Mouse (Mus musculus) Muller cell, postnatal 12 days (primary cell): ENCODE measurements around the gene Pga5.

ENCODE experiments used
- DNase-seq: peaks from one replicate; pipeline ENCODE4 v3.0.0-alpha.2; 2015; ENCODE audit errors: inconsistent ontology term

The Pga5 gene

GRCm38 (mm10) chr19:10677915-10678771 is at the start of gene Pga5:
Gene Pga5 (minus strand): TSS chr19:10678071.
- peak; percentile 79 for DNase-seq

- no peak for DNase-seq
Observed at GRCm38 (mm10) chr19:10724629-10725363, 46.9 kb upstream of the Pga5 start.

- no peak for DNase-seq
Observed at GRCm38 (mm10) chr19:10723649-10724048, 45.8 kb upstream of the Pga5 start.

GRCm38 (mm10) chr19:10723084-10723483 is 45.2 kb upstream of the Pga5 start:
- DNase-seq = no peak

GRCm38 (mm10) chr19:10721064-10721463 is 43.2 kb upstream of the Pga5 start:
- DNase-seq = no peak

GRCm38 (mm10) chr19:10720524-10720923 is 42.7 kb upstream of the Pga5 start:
- DNase-seq = no peak

GRCm38 (mm10) chr19:10719751-10720150 is 41.9 kb upstream of the Pga5 start:
- no peak for DNase-seq

GRCm38 (mm10) chr19:10718251-10718775 is 40.4 kb upstream of the Pga5 start:
- DNase-seq = no peak

GRCm38 (mm10) chr19:10715476-10715875 is 37.6 kb upstream of the Pga5 start:
- no peak for DNase-seq

- peak; percentile 72 for DNase-seq
Observed at GRCm38 (mm10) chr19:10714682-10715475, 37.0 kb upstream of the Pga5 start.

- DNase-seq = no peak
Observed at GRCm38 (mm10) chr19:10714168-10714567, 36.3 kb upstream of the Pga5 start.

GRCm38 (mm10) chr19:10713551-10713950 is 35.7 kb upstream of the Pga5 start:
- DNase-seq = no peak

GRCm38 (mm10) chr19:10712646-10713045 is 34.8 kb upstream of the Pga5 start:
- DNase-seq = no peak

GRCm38 (mm10) chr19:10712194-10712593 is 34.3 kb upstream of the Pga5 start:
- no peak for DNase-seq

GRCm38 (mm10) chr19:10710751-10711150 is 32.9 kb upstream of the Pga5 start:
- DNase-seq = no peak

GRCm38 (mm10) chr19:10710088-10710511 is 32.2 kb upstream of the Pga5 start:
- peak; percentile 85 for DNase-seq

- peak; percentile 97 for DNase-seq
Observed at GRCm38 (mm10) chr19:10709360-10710087, 31.7 kb upstream of the Pga5 start.

GRCm38 (mm10) chr19:10708900-10709299 is 31.0 kb upstream of the Pga5 start:
- no peak for DNase-seq

- DNase-seq = no peak
Observed at GRCm38 (mm10) chr19:10707881-10708280, 30.0 kb upstream of the Pga5 start.

GRCm38 (mm10) chr19:10707087-10707875 is 29.4 kb upstream of the Pga5 start:
- DNase-seq = no peak
